Mouse (Mus musculus) intestine, postnatal 0 days (tissue): ENCODE data around the gene Fibcd1. TPM values are rescaled to one million over a fixed set of nuclear protein-coding genes. Genes with fewer than 3 reads are reported as not detected.
A peak's percentile ranks its signal among the peaks of the same experiment; 100 is the strongest.

ENCODE experiments used
- ATAC-seq: fragments of 200-750 bp; cut with Nextera tagmentation; 2 replicates; pipeline ENCODE4 v1.8.0; 2017; ENCODE audit warnings: mild to moderate bottlenecking, moderate TSS enrichment, moderate library complexity
- H3K27ac ChIP-seq: fragments of 300-500 bp; sonication (generic); 2 replicates; pipeline ENCODE4 v1.5.1; 2014; ENCODE audit warnings: mild to moderate bottlenecking, low read depth, low read length, moderate library complexity
- H3K27me3 ChIP-seq: fragments of 300-500 bp; sonication (generic); replicated peaks from 2 replicates; pipeline ENCODE4 v1.6.1; 2014; ENCODE audit warnings: low read length, mixed read lengths; ENCODE audit not compliant: control insufficient read depth, insufficient read depth
- H3K36me3 ChIP-seq: fragments of 300-500 bp; sonication (generic); 2 replicates; pipeline ENCODE4 v1.6.1; 2014; ENCODE audit warnings: mild to moderate bottlenecking, moderate library complexity; ENCODE audit not compliant: control insufficient read depth, insufficient read depth
- H3K4me1 ChIP-seq: fragments of 300-500 bp; sonication (generic); replicated peaks from 2 replicates; pipeline ENCODE4 v1.6.1; 2014; ENCODE audit warnings: antibody characterized with exemption, low read length, mixed read lengths; ENCODE audit not compliant: control insufficient read depth, insufficient read depth
- H3K4me2 ChIP-seq: fragments of 300-500 bp; sonication (generic); replicated peaks from 2 replicates; pipeline ENCODE4 v1.6.1; 2014; ENCODE audit warnings: low read depth, mild to moderate bottlenecking, moderate library complexity
- H3K4me3 ChIP-seq: fragments of 300-500 bp; sonication (generic); 2 replicates; pipeline ENCODE4 v1.5.1; 2014; ENCODE audit warnings: low read depth, low read length
- H3K9ac ChIP-seq: fragments of 300-500 bp; sonication (generic); 2 replicates; pipeline ENCODE4 v1.6.1; 2014; ENCODE audit warnings: mild to moderate bottlenecking, low read depth, low read length
- H3K9me3 ChIP-seq: fragments of 300-500 bp; sonication (generic); 2 replicates; pipeline ENCODE4 v1.6.1; 2016; ENCODE audit warnings: mixed run types; ENCODE audit not compliant: control insufficient read depth
- CTCF ChIP-seq: sonication (generic); IDR thresholded peaks from 2 replicates; pipeline ENCODE4 v1.5.1; 2016; ENCODE audit warnings: low read depth, mild to moderate bottlenecking, control low read depth, antibody characterized with exemption, moderate library complexity
- WGBS: fragments of 180-500 bp; shearing (Covaris S2); extraction: QIAGEN DNeasy Blood & Tissue Kit; methylation state at CpG from one replicate; pipeline ENCODE4 v1.1.7; 2014; 5-methylcytosine and 5-hydroxymethylcytosine counted together
- polyA plus RNA-seq: library from polyadenylated mRNA; unstranded; fragments of >200 nt; fragmentation: Nextera tagmentation; extraction: Ambion mirVana; gene quantifications from 2 replicates; pipeline ENCODE4 v1.2.1, GENCODE M21; 2015

Gene Fibcd1
- polyA plus RNA-seq, 1 experiment from 2014 or later: 2.0 TPM

DNA sequence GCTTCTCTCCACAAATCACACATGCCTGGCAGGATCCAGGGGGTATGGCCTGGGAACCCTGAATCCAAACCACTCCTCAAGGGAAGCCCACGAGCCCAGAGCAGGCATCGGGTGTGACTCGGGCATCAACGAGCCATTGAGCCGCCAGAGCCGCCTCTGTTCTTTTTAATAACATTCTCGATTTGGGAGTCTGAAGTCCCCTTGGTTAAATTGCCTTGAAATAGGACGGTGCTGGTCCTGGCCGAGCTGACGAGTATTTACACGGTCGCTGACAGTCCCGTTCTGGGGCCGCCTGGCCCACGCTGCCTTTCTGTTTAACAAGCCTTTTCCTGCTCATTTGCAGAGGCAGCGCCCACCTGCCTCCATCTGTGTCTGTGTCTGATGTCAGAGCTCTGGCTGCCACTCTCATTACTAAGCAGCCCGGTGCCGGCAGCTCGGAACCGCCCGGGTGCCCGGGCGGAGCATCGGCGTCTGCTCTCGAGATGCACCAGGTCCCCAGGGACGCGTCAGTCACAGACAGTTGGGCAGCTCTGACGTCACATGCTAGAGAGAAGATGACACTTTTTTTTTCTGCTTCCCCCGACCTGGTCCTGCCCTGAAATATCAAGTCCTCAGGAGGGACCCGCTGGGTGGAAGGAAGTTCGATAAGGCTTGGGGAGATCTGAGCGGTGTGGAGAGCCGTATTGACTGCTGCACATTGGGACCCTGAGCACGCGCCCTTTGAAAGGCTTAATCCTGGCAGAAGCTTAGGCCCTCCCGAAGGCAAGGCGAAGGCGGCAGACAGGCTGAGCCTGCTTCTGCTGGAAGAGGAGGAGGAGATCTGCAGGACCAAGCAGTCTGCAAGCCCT lies 23.1 kb downstream of the Fibcd1 start:
- H3K4me1 ChIP-seq: no peaks in the 10 kb centered on the region
- ATAC-seq: 0 out of 2 replicates have a peak, but pooled peaks have one; percentile 12
- no peaks in the 10 kb centered on the region for H3K9me3 ChIP-seq
- WGBS: 16% methylated on average over 39 of the region's 39 CpGs
- TF ChIP-seq CTCF: no peak
- no peak overlapping the region for H3K27ac ChIP-seq
- peak overlapping the region; percentile 41 for H3K4me2 ChIP-seq
- no peak overlapping the region for H3K9ac ChIP-seq
- H3K27me3 ChIP-seq: peaks cover 14% of the 10 kb centered on the region; the same call in 1 of the 2 replicates
- no peaks in the 10 kb centered on the region for H3K36me3 ChIP-seq
- H3K4me3 ChIP-seq: no peak overlapping the region

DNA sequence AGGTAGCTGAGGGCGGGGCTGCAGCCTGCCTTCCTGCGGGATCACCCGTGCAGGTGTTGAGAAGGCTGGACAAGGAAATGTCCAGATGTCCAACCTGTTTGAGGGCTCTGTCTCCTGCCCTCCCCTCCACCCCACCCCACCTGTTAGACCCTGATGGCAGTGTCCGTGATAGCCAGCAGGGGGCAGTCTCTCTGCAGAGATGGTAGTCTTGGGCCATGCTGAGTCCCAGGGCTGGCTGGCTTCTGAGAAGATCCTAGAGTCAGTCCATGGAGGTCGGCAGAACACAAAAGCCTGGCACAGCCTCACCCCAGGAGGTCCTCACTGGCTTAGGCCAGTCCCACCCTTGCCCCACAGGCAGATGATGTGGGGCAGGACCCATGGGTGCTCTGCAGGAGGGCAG lies 30.4 kb downstream of the Fibcd1 start:
- H3K4me3 ChIP-seq: no peak overlapping the region
- whole genome bisulfite sequencing: 21% methylated on average over 5 of the region's 5 CpGs
- TF ChIP-seq CTCF: peak; percentile 94
- no peak overlapping the region for H3K27ac ChIP-seq
- no peaks in the 10 kb centered on the region for H3K27me3 ChIP-seq
- no peaks in the 10 kb centered on the region for H3K4me1 ChIP-seq
- no peak overlapping the region for H3K4me2 ChIP-seq
- ATAC-seq: no peak
- H3K9me3 ChIP-seq: no peaks in the 10 kb centered on the region
- no peak overlapping the region for H3K9ac ChIP-seq
- no peaks in the 10 kb centered on the region for H3K36me3 ChIP-seq

DNA sequence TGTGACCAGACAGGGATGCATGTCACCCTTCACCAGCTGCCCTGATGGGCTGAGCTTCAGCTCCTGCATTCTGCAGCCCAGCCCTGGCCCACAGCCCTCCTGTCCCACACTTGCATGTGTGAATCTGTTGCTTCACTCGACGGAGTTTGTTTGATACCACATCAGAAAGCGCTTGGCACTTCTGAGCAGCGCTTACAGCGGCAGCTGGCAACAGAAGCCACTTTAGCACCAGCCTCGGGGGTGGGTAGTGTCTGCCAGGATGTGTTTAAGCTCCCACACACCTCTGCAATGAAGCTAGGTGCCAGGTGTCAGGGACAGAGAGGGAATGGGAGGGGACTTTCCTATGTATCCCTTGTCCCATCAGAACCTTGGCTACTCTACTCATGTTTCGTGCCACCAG lies 31.1 kb downstream of the Fibcd1 start:
- no peak overlapping the region for H3K4me2 ChIP-seq
- no peak for TF ChIP-seq CTCF
- H3K27me3 ChIP-seq: no peaks in the 10 kb centered on the region
- 82% methylated on average over 7 of the region's 7 CpGs for WGBS
- ATAC-seq: no peak
- no peaks in the 10 kb centered on the region for H3K9me3 ChIP-seq
- no peaks in the 10 kb centered on the region for H3K4me1 ChIP-seq
- no peak overlapping the region for H3K4me3 ChIP-seq
- no peak overlapping the region for H3K9ac ChIP-seq
- H3K36me3 ChIP-seq: no peaks in the 10 kb centered on the region
- H3K27ac ChIP-seq: no peak overlapping the region

DNA sequence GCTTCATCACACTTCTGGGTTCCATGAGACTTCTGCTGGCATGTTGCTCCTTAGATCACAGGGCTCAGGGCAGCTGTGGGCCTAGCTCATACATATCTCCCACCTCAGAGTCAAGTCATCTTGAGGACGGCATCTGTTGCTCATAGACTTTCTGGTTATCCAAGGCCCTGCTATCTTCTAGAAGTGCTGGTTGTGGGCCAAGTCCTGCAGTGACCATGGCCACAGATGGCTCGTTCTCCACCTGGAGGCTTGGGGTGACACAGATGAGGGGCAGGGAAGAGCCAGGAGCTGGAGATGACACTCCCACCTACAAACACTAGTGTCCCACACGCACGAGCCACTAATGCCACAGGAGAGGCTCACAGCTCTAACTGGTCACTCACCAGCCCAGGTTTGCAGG lies 32.2 kb downstream of the Fibcd1 start:
- Histone ChIP-seq H3K4me1 (no peaks in the 10 kb centered on the region), H3K27me3 (no peaks in the 10 kb centered on the region), H3K9ac (no peak overlapping the region), H3K9me3 (no peaks in the 10 kb centered on the region), H3K4me2 (no peak overlapping the region), H3K4me3 (no peak overlapping the region), H3K27ac (no peak overlapping the region), H3K36me3 (no peaks in the 10 kb centered on the region)
- ATAC-seq: no peak
- no peak for TF ChIP-seq CTCF
- WGBS: 75% methylated on average over 4 of the region's 4 CpGs

DNA sequence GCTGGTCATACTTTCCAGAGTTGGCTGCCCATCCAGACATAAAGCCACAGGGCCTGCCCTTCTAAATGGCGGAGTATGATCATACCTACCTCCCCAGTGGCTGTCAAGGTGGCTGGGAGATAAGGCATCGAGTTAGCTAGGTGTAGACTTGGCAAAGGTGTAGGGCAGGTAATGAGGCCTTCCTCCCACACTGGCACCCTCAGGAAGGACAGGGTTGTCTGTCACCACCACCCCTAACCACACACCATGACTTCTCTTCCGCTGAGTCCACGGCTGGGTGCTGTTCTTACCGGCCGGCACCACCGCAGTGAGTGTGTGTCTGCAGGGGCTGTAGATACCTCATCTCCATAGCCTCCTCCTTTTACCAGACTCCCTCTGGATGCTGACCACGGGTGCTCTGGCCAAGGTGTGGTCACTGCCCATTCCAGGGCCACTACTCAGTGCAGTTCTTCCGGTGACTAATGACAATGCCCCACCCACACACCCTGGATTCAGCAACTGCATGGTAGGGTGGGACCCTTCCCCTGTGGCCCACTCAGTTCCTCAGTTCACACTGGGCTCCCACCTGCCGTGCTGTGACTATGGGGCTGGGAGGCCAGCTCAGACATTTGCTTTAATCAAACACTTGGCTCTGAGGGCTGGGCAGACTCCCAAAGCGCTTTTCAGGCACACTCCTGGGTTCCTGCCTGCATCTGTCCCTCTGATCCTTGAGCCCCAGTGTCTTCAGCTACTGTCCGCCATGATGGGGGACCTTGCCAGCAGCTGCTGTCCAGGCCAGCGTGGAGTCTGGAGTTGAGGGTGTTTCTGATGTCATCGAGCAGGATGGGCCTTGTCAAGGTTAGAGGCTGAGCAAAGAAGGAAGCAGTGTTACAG lies 34.5 kb downstream of the Fibcd1 start:
- H3K4me2 ChIP-seq: no peak overlapping the region
- ATAC-seq: no peak
- no peaks in the 10 kb centered on the region for H3K9me3 ChIP-seq
- no peaks in the 10 kb centered on the region for H3K36me3 ChIP-seq
- no peak overlapping the region for H3K27ac ChIP-seq
- no peak overlapping the region for H3K4me3 ChIP-seq
- TF ChIP-seq CTCF: no peak
- H3K4me1 ChIP-seq: no peaks in the 10 kb centered on the region
- WGBS: 74% methylated on average over 14 of the region's 14 CpGs
- no peaks in the 10 kb centered on the region for H3K27me3 ChIP-seq
- H3K9ac ChIP-seq: no peak overlapping the region

DNA sequence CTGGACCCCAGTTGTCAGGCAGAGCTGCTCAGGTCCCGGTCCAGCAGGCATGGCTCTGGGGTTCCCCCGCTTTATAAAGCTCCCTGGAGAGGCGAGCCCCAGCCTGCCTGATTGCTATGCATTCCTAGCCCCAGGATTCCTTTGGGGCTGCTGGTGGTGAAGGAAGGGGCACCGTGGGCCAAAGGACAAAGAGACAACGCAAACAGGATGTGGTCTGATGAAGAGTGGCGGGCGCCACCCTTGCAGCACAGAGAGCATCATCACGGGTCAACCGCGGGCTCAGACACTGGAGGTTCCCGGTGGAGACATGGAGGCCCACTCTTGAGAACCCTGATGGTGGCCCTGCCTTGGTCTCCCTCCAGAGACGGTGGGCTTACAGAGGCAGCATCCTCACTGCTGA lies 35.4 kb downstream of the Fibcd1 start, which contains the start of gene Qrfp:
Gene Qrfp, minus strand, starts transcription at position 137 of the 400 bp plus-strand sequence.
- Histone ChIP-seq H3K27ac (no peak within 1 kb of the TSS), H3K4me2 (no peak within 1 kb of the TSS), H3K4me3 (no peak within 1 kb of the TSS), H3K9ac (no peak within 1 kb of the TSS), H3K9me3 (no peaks in the 10 kb centered on the region), H3K4me1 (no peaks in the 10 kb centered on the region), H3K36me3 (no peaks in the 10 kb centered on the region), H3K27me3 (no peaks in the 10 kb centered on the region)
- no peak for ATAC-seq
- TF ChIP-seq CTCF: no peak
- WGBS: 42% methylated on average over 12 of the region's 12 CpGs
